Mouse (Mus musculus): Measurements from ENCODE around the gene Paf1.

GRCm38 (mm10) chr7:28412826-28413225 is 20.1 kb downstream of the Paf1 start:
- TF ChIP-seq GATA1 (IDR thresholded peaks at IDR 0.05; ENCODE audit: low read length) (no peak), TAL1 (IDR thresholded peaks at IDR 0.05; ENCODE audit: low read length) (no peak)

Measured in erythroblast, embryonic 14.5 days (primary cell).